Mouse (Mus musculus): ENCODE measurements around the gene Rxfp1.
"Not testable (repeated sequence)": the region's sequence is repeated elsewhere in the genome, so short reads cannot be mapped to it uniquely, and the experiment has no call there.

Gene Rxfp1

DNA sequence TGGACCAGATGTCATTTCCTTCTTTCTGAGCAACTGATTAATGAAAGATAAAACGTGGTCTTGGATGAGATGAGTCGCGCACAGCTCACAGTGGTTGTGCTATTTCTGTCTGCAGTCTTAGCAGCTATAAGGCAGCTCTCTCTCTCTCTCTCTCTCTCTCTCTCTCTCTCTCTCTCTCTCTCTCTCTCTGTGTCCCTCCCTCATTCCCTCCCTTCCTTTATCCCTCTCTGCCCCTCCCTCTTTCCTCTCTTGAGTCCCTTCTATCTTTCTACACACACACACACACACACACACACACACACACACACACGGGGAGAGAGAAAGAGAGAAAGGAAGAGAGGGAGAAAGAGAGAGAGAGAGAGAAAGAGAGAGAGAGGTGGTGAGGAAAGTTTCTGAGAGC is at the start of gene Rxfp1:
Gene Rxfp1 (minus strand): TSS at position 101 of the 400 bp plus-strand sequence.
- DNase-seq (ENCODE audit: low read depth, low spot score) = no peak

- no peak for DNase-seq (ENCODE audit: low read depth, low spot score)
Measured at GRCm38 (mm10) chr3:79784362-79784736, 46.7 kb upstream of the Rxfp1 start.

- DNase-seq (ENCODE audit: low read depth, low spot score) = peak; percentile 33
Measured at GRCm38 (mm10) chr3:79783630-79784361, 46.1 kb upstream of the Rxfp1 start.

DNA sequence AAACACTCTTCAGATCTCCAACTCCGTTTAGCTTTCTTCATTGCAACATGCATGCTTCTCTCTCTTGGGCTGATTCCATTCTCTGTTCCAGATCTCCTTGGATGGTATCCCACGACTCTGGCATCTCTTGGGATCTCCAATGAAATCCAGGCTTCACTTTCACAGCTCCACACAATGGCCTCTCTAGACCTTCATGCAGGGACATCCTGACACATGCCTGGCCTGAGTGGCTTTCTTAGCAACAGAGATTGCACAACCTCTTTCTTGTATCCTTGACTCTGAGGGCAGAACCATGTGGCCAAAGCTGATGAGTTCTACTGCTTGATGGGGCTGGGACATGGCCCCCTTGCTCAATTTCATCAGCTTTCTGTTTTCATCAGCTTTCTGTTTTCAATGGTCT is 35.0 kb upstream of the Rxfp1 start:
- no peak for DNase-seq (ENCODE audit: low read depth, low spot score)

GRCm38 (mm10) chr3:79753736-79754135 is 16.1 kb upstream of the Rxfp1 start:
- no peak for DNase-seq (ENCODE audit: low read depth, low spot score)

DNA sequence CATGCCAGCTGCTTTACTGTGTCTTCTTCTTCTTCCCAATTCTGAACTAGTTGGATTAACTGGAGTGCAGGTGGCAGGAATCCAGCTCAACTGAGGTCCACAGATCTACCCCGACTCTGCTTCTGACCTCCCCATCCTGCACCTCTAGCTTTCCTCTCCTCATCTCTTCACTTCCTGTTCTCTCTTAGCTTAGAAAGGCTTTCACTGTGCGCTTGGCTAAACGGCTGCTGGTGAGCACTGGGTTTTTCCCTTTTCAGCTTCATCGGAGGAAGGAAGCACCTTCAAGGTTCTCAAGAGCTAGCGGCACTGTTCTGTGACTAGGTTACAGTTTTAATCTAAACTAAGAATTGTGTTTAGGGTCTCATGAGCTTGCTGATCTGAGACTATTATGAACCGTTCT is 8.9 kb upstream of the Rxfp1 start:
- DNase-seq (ENCODE audit: low read depth, low spot score) = no peak

GRCm38 (mm10) chr3:79745101-79745500 is 7.4 kb upstream of the Rxfp1 start:
- no peak for DNase-seq (ENCODE audit: low read depth, low spot score)

DNA sequence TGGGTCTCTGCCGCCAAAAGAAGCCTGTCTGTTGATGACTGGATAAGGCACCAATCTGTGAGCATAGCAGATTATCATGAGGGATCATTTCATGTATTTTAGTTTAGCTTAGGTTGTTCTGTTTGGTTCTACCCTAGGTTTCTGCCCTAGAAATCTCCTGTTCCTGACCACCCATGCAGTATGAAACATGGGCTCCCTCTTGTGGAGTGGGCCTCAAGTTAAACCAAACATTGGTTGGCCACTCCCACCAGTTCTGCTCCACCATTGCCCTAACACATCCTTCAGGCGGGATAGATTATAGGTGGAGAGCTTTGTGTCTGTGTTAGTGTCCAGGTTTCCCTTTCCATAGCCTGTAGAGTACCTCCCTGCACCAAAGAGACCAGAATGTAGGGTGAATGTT is 6.7 kb upstream of the Rxfp1 start:
- DNase-seq (ENCODE audit: low read depth, low spot score) = no peak

GRCm38 (mm10) chr3:79740351-79740750 is 2.7 kb upstream of the Rxfp1 start:
- DNase-seq (ENCODE audit: low read depth, low spot score) = no peak

DNA sequence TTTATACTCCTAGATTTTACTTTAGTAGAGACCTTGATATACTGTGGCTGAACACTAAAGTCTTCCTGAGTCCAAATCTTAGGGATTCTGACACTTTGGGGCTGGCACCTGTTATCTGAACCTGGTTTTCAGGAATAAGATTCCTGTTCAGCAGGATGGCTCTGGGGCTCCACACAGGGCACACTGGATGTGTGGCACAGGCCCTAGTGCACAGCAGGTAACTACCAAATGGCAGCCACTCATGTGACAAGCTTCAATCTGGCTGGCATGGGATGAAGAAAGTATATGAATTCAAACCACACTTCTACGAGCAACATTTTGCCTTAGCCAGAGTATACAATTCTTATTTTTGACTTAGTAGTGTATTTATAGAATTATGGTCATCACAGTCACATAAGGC is 771 bp upstream of the Rxfp1 start:
- no peak for DNase-seq (ENCODE audit: low read depth, low spot score)

- no peak for DNase-seq (ENCODE audit: low read depth, low spot score)
Measured at GRCm38 (mm10) chr3:79726506-79727075, 11.1 kb downstream of the Rxfp1 start.

GRCm38 (mm10) chr3:79720756-79721484 is 16.8 kb downstream of the Rxfp1 start:
- no peak for DNase-seq (ENCODE audit: low read depth, low spot score)

DNA sequence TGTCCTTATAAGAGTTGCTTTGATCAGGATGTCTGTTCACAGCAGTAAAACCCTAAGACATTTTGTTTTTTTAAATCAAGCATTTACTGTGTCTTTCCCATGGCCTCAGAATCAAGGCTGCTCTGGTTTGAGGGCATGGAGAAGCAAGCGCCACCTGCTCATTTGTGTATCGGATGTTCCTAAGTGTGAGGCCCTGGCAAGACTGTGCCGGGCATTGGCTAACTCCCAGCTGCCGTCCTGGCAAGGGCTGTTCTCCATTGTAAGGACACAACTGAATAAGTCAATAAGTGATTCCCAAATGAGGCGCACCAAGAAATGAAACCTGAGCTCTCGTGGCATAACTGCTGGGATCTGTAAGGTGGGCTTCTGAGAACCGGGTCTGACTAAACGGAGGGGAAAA is 31.2 kb downstream of the Rxfp1 start:
- DNase-seq (ENCODE audit: low read depth, low spot score) = no peak

- no peak for DNase-seq (ENCODE audit: low read depth, low spot score)
Measured at GRCm38 (mm10) chr3:79703135-79703534, 34.5 kb downstream of the Rxfp1 start.

DNA sequence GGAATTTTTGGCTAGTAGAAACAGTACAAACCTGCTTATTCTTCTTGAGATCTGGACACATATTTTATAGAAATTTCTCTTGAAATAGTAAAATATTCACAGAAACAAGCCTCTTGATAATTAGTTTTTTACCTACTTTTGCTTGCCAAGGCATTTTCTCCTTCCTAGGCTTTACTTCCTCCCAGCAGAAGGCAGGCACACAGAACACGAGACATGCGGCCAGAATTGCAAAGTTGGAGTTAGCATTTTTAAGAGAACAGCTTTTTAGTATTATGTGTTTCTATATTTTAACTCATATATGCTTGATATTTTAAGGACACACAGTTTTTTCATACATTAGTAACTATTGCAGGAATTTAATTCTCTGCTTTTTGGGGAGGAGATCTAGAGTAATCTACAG is 45.7 kb downstream of the Rxfp1 start:
- no peak for DNase-seq (ENCODE audit: low read depth, low spot score)

DNA sequence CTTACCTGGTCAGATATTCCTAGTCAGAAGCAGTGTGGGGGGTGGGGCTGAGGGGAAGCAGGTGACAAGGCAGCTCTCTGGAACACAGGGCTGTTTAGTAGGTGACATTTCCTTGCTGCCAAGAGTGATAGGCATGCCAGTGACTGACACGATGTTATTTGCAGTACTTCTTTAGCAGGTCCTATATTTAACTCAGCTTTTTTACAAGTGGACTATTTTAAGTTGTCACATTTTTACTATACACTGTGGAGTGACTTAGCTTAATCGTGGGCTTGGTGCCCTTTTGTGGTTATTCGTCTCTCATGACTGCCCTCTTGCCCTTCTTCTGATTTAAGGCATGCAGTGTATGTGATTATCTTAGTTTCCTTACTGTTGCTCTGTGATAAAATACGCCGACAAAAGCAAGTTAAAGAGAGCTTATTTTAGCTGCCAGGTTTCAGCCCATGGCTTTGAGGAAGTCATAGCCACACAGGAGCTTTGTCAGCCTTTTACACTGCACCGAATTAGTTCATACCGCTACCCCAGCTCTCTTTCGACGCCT is 47.5 kb downstream of the Rxfp1 start:
- no peak for DNase-seq (ENCODE audit: low read depth, low spot score)

DNA sequence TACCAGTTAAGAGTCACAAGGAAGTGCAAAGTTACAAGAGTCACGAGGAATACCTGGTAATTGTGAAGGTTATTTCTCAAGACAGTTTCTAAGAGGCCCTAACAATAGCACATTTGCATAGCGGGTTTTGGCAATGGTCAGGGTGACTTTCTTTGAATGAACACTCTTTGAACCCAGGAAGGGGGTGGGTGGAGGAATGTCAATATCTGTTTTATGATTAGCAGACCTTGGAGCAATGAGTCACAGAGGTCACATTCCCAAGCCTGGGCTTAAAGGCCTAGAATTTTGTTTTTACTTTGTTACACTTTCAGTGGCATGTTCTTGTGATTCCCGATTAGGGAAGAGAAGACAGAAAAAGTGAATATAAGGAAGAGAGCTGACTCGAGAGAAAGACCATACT is 49.6 kb downstream of the Rxfp1 start:
- not testable (repeated sequence) for DNase-seq (ENCODE audit: low read depth, low spot score)

DNA sequence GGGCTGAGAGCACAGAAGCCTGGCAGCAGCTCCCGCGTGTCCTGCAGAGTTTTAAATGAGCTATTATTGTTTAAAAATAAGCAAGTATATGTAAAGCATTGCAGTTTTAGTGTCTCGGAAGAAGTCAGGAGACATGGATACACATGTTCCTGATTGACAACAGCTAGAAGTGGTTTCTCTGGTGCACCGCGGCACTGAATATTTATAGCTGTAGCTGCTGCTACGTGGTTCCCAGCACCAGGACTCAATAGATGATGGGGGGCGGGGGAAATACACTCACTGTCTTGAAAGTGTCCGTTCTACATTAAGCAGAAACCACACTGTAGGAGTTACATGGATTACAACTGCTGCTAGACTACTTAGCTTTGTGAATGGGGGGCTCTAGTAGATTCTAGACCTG is 54.2 kb downstream of the Rxfp1 start:
- no peak for DNase-seq (ENCODE audit: low read depth, low spot score)

- DNase-seq (ENCODE audit: low read depth, low spot score) = no peak
Measured at GRCm38 (mm10) chr3:79682351-79683132, 55.1 kb downstream of the Rxfp1 start.

DNA sequence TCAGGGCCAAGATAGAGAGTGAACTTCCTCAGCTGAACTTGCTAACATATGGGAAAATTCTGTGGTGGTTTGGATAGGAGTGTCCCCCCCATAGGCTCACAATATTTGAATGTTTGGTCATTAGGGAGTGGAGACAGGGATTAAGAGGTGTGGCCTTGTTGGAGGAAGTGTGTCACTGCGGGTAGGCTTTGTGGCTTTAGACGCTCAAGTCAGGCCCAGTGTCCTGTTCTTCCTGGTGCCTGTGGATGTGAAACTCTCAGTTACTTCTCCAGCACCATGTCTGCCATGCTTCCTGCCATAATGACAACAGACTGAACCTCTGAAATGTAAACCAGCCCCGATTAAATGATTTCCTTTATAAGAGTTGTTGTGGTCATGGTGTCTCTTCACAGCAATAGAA is 61.3 kb downstream of the Rxfp1 start:
- DNase-seq (ENCODE audit: low read depth, low spot score) = no peak

DNA sequence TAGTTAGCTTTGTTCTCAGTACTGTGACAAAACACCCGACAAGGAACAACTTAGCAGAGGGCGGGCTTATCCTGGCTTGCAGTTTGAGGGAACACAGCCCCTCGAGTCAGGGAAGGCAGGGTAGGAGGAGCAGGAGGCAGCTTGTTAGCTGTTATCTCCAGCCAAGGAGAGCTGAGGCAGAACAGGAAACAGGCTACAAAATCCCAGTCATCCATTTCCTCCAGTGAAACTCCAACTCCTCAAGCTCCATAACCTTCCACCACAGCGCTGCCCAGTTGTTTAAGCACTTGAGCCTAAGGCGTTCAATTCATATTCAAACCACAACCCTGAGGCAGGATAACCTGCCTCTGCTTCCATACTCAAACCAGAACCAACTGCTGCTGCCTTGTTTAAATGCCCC is 63.0 kb downstream of the Rxfp1 start:
- DNase-seq (ENCODE audit: low read depth, low spot score) = no peak

DNA sequence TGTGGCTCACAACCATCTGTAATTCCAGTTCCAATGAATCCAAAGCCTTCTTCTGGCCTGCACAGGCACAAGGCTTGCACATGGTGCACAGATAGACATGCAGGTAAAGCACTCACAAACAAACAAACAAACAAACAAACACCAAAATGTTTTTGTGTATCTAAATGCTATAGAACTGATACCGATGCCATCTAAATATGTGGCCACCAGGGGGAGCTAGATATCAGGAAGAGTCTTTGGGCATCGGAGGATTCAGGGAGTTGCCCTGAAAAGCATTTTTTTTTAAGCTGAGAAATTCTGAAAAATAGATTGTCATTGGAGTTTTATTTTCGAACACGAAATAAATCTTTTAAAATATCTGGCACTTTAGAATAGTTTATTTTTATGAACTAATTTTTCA is 64.6 kb downstream of the Rxfp1 start:
- DNase-seq (ENCODE audit: low read depth, low spot score) = peak; percentile 64
